Mouse (Mus musculus) lung, adult 10 weeks (tissue): ENCODE results near the gene Tmed8. TPM values are rescaled to one million over a fixed set of nuclear protein-coding genes. Genes with fewer than 3 reads are reported as not detected.

Experiments used
- polyA plus RNA-seq: library from polyadenylated mRNA; stranded (reverse); fragments of 350-450 nt; fragmentation: Illumina TruSeq; extraction: RNeasy Lipid Tissue Mini Kit (QIAGEN cat#74804); gene quantifications from one replicate; pipeline ENCODE4 v1.2.3, GENCODE M21; 2014; ENCODE audit warnings: low read depth, low replicate concordance; ENCODE audit not compliant: insufficient read depth

The Tmed8 gene
- 3.5 TPM for polyA plus RNA-seq

DNA sequence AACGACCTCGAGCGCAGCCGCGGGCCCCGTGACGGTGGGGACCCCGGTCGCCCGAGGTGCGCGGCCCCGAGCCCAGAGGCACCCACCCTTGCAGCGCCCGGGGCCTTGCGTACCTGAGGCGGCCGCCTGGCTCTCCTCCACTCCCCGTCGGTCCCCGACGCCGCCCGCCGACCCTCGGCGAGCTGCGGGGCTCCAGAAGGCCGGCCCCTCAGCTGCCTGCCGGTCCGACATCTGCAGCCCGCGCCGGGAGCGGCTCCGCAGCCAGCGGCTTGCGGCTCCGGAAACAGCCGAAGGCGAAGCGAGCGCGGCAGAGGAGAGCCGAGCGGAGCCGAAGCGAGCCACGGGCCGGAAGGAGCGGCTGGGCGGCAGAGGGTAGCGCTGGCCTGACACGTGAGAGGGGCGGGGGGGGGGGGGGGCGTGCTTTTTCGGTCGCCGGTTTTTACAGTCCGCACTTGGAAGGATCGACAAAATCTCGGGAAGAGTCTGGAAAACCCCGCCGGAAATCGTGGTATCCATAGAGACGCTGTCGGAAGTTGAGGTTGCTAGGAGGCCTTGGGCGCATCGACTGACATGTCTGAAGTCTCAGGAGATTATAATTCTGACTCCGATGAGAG, at the start of gene Tmed8:
Tmed8 (minus strand) TSS at position 482 of the 614 bp plus-strand sequence.

GRCm38 (mm10) chr12:87238632-87239031, 38.4 kb upstream of the Tmed8 start, which contains the start of gene Noxred1:
Gene Noxred1, minus strand, starts transcription at chr12:87238732.

DNA sequence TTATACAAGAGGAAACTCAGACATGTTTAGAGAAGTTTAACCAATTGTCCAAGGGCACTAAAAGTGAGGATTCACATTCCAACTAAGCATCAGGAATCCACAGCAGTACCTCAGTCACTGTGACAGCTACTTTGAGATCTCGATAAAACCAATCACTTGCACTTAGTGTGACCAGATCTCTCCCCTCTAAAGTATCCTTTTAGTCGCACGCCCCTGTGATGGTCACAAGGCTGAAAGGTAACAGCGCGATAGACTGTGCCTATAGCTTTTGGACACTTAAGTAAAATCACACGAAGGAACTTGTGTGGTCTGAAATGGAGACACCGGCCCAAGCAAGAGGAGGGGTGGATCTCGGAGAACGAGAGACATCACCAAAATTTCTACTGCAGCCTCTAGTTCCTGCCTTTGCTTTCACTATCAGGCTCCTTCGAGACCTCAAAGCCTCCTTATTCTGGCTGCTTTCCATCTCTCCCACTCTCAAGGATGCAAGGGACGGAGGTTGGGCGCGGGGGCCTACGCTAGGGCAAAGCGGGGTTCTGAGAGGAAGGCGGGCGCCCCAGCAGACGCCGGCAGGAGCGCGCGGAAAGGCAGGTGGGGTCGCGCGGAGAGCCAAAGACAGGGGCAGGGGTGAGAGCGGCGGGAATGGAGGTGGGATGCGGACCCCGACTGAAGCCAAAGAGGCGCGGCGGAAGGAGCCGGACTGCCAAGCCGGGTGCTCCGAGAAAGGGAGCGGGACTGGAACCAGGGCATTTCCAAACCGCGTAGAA, 865 bp downstream of the Tmed8 start, which contains the start of gene Samd15:
Samd15 (plus strand) TSS at position 518 of the 767 bp plus-strand sequence.

DNA sequence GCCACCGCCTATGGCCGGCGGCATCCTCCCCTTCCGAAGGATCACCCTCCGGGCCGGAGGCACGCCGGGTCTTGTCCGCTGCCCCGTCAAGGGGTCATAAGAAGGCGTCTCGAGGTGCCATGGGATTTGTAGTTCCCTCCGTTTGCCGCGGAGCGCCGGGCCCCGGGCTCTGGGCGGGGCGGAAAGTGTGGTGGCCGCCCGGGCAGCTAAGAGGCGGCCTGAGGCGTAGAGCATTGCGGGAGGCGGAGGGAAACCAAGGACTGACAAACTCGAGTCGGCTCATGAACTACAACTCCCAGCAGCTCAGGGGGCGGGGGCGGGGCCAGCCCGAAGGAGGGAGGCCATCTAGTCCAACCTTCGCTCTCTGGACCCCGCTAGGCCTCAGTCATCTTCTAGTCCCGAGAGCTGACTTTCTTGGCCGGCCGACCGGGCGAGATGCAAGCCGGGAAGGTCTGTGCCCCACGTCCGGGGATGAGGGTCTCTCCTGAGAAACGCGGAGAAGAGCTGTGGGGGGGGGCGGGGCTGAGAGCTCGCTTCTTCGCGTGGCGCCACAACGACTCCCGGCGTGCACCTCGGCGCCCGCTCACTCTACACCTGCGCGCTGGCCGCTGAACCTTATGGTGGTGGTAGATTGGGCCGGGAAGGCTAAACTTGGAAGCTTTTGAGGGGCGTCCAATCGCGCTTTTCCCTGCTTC, 52.7 kb downstream of the Tmed8 start, which contains the start of gene Pomt2:
Pomt2 (minus strand) TSS at position 574 of the 695 bp plus-strand sequence.

GRCm38 (mm10) chr12:87146966-87147365, 53.3 kb downstream of the Tmed8 start, which contains the start of gene Gstz1:
Gene Gstz1, plus strand, starts transcription at chr12:87147165.

Other genes with a start within 250 kb of the Tmed8 start
- not detected for gene Zdhhc22, start 210.0 kb downstream of the Tmed8 start, polyA plus RNA-seq
- gene Tmem63c, start 179.1 kb downstream of the Tmed8 start, polyA plus RNA-seq: 0.07 TPM
- 4.3 TPM for gene Ngb, start 97.9 kb downstream of the Tmed8 start, polyA plus RNA-seq
- 83.2 TPM for gene Gstz1, start 53.3 kb downstream of the Tmed8 start, polyA plus RNA-seq
- 6.5 TPM for gene Pomt2, start 52.5 kb downstream of the Tmed8 start, polyA plus RNA-seq
- 0.29 TPM for gene Samd15, start 731 bp downstream of the Tmed8 start, polyA plus RNA-seq
- gene Noxred1, start 38.3 kb upstream of the Tmed8 start, polyA plus RNA-seq: 0.63 TPM
- gene Vipas39, start 65.8 kb upstream of the Tmed8 start, polyA plus RNA-seq: 19.3 TPM
- gene Ahsa1, start 66.0 kb upstream of the Tmed8 start, polyA plus RNA-seq: 116 TPM
- 1.3 TPM for gene Ism2, start 99.3 kb upstream of the Tmed8 start, polyA plus RNA-seq
- 80.8 TPM for gene Sptlc2, start 187.9 kb upstream of the Tmed8 start, polyA plus RNA-seq
- gene Slirp, start 243.4 kb upstream of the Tmed8 start, polyA plus RNA-seq: 91.3 TPM
- 8.7 TPM for gene Alkbh1, start 243.6 kb upstream of the Tmed8 start, polyA plus RNA-seq